Mouse (Mus musculus) layer of hippocampus, postnatal 25 days (tissue): ENCODE data around the gene Gm9639. TPM values are rescaled to one million over a fixed set of nuclear protein-coding genes. Genes with fewer than 3 reads are reported as not detected.
A peak's percentile ranks its signal among the peaks of the same experiment; 100 is the strongest.
"Not testable (repeated sequence)": the region's sequence is repeated elsewhere in the genome, so short reads cannot be mapped to it uniquely, and the experiment has no call there.

Experiments used
- DNase-seq, 2 experiments: peaks; one replicate each; pipeline ENCODE4 v3.0.0; 2022; ENCODE audit warnings: mixed read lengths in 2 of 2, low spot score in 1 of 2; ENCODE audit errors: extremely low spot score in 1 of 2
- total RNA-seq, 2 experiments: library from RNA; stranded (reverse); gene quantifications; 2 replicates each; pipeline ENCODE4 v1.2.3; 2021

Gene Gm9639
- not detected for total RNA-seq

GRCm38 (mm10) chr10:77794976-77795375 is at the start of gene Gm9639:
Gene Gm9639 (minus strand): TSS chr10:77795076.
- DNase-seq = no peak

- no peak for DNase-seq
Measured at GRCm38 (mm10) chr10:77839006-77839405, 44.1 kb upstream of the Gm9639 start.

GRCm38 (mm10) chr10:77835647-77836046 is 40.8 kb upstream of the Gm9639 start, which contains the start of gene Krtap10-10:
Gene Krtap10-10 (plus strand): TSS chr10:77835947.
- DNase-seq = no peak

GRCm38 (mm10) chr10:77826951-77827350 is 32.1 kb upstream of the Gm9639 start, which contains the start of gene Krtap10-4:
Gene Krtap10-4 (minus strand): TSS chr10:77827095.
- no peak for DNase-seq

- DNase-seq = no peak
Measured at GRCm38 (mm10) chr10:77819203-77819602, 24.3 kb upstream of the Gm9639 start.

GRCm38 (mm10) chr10:77818523-77818922 is 23.6 kb upstream of the Gm9639 start:
- no peak for DNase-seq

- peak in 1 of 2 experiments; percentile 44 for DNase-seq
Measured at GRCm38 (mm10) chr10:77815514-77815913, 20.6 kb upstream of the Gm9639 start.

- no peak for DNase-seq
Measured at GRCm38 (mm10) chr10:77814382-77814781, 19.5 kb upstream of the Gm9639 start, which contains the start of gene Gm2696. Gene Gm2696 (plus strand): TSS chr10:77814682.

GRCm38 (mm10) chr10:77811743-77812142 is 16.9 kb upstream of the Gm9639 start, which contains the start of gene Gm9507:
Gene Gm9507 (minus strand): TSS chr10:77811843.
- no peak for DNase-seq

- DNase-seq = no peak
Measured at GRCm38 (mm10) chr10:77804095-77804494, 9.2 kb upstream of the Gm9639 start.

GRCm38 (mm10) chr10:77798921-77799508 is 4.1 kb upstream of the Gm9639 start, which contains the start of gene Gm19668:
Gene Gm19668 (minus strand): TSS chr10:77799133.
- no peak for DNase-seq

- not testable (repeated sequence) for DNase-seq
Measured at GRCm38 (mm10) chr10:77798164-77798920, 3.5 kb upstream of the Gm9639 start.

GRCm38 (mm10) chr10:77797677-77798076 is 2.8 kb upstream of the Gm9639 start:
- DNase-seq = no peak

GRCm38 (mm10) chr10:77788621-77789020 is 6.3 kb downstream of the Gm9639 start:
- no peak for DNase-seq

- not testable (repeated sequence) for DNase-seq
Measured at GRCm38 (mm10) chr10:77787876-77788275, 7.0 kb downstream of the Gm9639 start, which contains the start of gene Gm7137. Gene Gm7137 (minus strand): TSS chr10:77788200.

- not testable (repeated sequence) for DNase-seq
Measured at GRCm38 (mm10) chr10:77783396-77783795, 11.5 kb downstream of the Gm9639 start.

- DNase-seq = not testable (repeated sequence)
Measured at GRCm38 (mm10) chr10:77782442-77782841, 12.4 kb downstream of the Gm9639 start, which contains the start of gene Gm3250. Gene Gm3250 (minus strand): TSS chr10:77782542.

- DNase-seq = not testable (repeated sequence)
Measured at GRCm38 (mm10) chr10:77776844-77777243, 18.0 kb downstream of the Gm9639 start, which contains the start of gene Gm7138. Gene Gm7138 (minus strand): TSS chr10:77776944.

GRCm38 (mm10) chr10:77772142-77772541 is 22.7 kb downstream of the Gm9639 start:
- DNase-seq = not testable (repeated sequence)

- DNase-seq = not testable (repeated sequence)
Measured at GRCm38 (mm10) chr10:77771225-77771624, 23.7 kb downstream of the Gm9639 start, which contains the start of gene Gm3238. Gene Gm3238 (minus strand): TSS chr10:77771325.

- no peak for DNase-seq
Measured at GRCm38 (mm10) chr10:77769727-77770126, 25.1 kb downstream of the Gm9639 start.
